Mouse (Mus musculus) T-helper 17 cell (primary cell): ENCODE measurements around the gene Mb21d2.

ENCODE experiments used
- in situ Hi-C, 2 experiments: fragments of 300-600 bp; cut with MboI, MseI; formaldehyde crosslinking; loops; 1 replicate in 1 of 2; 2 replicates in 1 of 2; pipeline ENCODE4 v1.15.1; 2025; ENCODE audit warnings: high pct_unique_total_duplicates in 2 of 2

The Mb21d2 gene

DNA sequence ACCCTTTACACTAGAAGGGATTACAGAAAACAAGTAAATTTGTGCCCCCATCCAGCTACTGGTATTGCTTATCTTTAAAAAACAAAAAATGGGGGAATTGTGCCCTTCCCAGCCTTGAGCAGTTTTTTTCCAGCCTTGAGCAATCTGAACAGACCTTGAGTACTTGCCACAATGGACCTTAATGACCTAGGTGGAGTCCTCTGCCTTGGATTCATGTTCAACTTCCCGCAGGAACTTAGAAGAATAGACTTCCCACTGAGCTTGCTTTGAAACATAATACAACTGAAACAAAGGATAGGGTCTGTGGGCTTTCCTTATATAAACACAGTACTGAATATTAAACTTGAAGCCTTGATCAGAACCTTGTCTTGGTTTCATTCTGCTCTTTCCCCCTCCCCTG lies 116.2 kb downstream of the Mb21d2 start:
- in situ Hi-C loops = no loop called here

DNA sequence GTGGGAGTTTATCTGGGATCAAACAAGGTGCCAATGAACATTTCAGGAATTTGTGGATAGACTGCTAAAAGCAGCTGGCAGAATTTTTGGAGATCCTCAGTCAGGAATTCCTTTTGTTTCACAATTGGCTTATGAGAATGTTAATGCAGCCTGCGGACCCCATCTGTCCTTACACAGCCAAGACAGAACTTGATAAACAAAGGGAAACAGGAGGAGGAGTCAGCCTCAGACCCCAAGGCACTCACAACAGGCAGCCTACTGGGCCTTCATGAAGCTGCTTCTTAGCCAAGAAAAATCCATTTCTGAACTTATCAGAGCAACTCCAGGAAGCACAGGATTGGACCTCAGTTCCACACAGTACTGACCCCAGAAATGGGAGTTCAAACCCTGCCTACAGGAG lies 120.4 kb downstream of the Mb21d2 start:
- in situ Hi-C loops = no loop called here

DNA sequence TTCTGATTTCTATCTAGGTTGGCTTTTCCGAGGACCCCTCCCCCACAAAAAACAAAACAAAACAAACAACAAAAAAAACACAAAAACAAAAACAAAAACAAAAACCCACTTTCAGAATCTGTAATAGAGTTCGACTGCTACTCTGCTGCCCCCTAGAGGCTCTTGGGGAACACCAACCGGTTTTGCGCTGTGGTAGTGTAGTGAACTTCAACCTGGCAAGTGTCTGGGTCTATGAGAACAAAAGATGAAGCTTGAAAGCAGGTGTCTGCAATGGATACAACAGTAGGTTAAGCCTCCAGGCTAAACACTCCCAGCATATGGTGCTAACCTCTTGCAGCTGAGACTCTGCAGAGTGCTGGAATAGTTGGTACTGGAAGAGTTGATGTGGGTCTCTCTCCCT lies 136.4 kb downstream of the Mb21d2 start:
- in situ Hi-C loops = no loop called here
